Mouse (Mus musculus): ENCODE data around the gene Bnip2. TPM values are rescaled to one million over a fixed set of nuclear protein-coding genes. Genes with fewer than 3 reads are reported as not detected.

Bnip2 gene
- polyA plus RNA-seq, 1 experiment from 2014 or later = 51.4 TPM

DNA sequence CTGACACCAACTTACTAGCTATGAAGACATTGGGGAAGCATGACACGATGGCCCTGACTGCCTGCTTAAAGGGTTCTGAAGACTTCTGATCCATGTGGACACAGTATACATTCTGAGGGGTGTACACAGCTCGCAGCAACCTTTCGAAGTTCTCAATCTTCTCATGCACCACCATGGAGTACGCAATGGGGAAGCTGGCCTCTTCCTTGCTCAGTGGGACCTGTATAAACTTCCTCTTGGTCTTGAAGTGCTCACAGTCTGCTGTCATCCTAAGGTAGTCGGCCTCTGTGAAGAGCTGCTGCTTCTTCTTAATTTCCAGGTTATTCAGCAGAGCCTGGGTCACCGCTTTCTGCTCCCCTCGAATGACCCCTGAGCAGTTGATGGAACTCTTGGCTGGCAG lies 45.4 kb downstream of the Bnip2 start:
- Histone ChIP-seq H3K4me3 (replicated peaks) (no peak overlapping the region), H3K4me2 (no peak overlapping the region), H3K27me3 (peaks cover 16% of the 10 kb centered on the region), H3K9me3 (replicated peaks) (no peaks in the 10 kb centered on the region), H3K27ac (no peak overlapping the region), H3K36me3 (no peaks in the 10 kb centered on the region), H3K9ac (no peak overlapping the region), H3K4me1 (replicated peaks) (no peaks in the 10 kb centered on the region)
- no peak for ATAC-seq (ENCODE audit: low read depth)
- 55% methylated on average over 7 of the region's 7 CpGs for WGBS (ENCODE audit: insufficient replicate concordance)
- DNase-seq = no peak

DNA sequence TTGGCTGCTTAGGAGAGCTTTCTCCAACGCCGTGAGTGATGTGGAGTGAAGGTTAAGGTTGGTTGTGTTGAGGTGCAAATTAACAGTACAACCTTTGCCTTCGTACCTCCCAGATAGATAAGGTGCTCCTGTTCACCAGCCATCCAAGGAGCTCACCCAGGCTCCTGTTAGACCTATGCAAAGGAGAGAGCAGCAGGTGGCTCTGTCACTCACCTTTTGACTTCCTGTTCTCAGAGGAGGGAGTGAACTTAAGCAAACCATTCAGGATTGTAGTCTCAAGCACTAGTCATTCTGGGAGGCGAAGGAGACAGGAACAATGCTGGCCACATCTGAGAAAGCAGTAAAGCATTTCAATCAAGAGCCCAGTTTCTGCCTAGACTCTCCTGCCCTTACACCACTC lies 47.4 kb downstream of the Bnip2 start:
- Histone ChIP-seq H3K4me1 (replicated peaks) (no peaks in the 10 kb centered on the region), H3K27ac (no peak overlapping the region), H3K9me3 (replicated peaks) (no peaks in the 10 kb centered on the region), H3K4me3 (replicated peaks) (no peak overlapping the region), H3K27me3 (peaks cover 16% of the 10 kb centered on the region), H3K9ac (no peak overlapping the region), H3K4me2 (no peak overlapping the region), H3K36me3 (no peaks in the 10 kb centered on the region)
- WGBS (ENCODE audit: insufficient replicate concordance) = 51% methylated on average over 4 of the region's 4 CpGs
- DNase-seq = no peak
- no peak for ATAC-seq (ENCODE audit: low read depth)

DNA sequence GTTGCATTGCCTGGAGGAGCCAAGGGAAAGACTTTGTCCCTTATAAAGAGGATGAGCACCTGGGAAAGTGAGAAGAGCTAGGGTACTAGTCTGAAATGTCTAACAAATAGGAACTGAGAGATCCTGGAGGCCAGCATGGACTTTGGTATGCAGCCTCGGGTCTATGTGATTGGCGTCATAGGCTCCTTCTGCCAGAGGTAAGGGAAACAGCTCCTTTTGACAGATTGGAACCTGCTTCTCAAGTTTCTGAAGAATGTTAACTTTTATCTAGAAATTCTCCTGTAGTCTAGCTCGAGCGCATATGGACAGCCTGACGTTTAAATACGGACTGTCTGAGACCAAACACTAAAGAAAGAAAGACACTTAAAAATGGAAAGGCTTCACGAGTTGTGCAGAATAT lies 48.7 kb downstream of the Bnip2 start, which contains the start of gene Gcnt3:
TSS of gene Gcnt3 (minus strand) at position 101 of the 400 bp plus-strand sequence.
- Histone ChIP-seq H3K9me3 (replicated peaks) (no peaks in the 10 kb centered on the region), H3K4me1 (replicated peaks) (peaks cover 5% of the 10 kb centered on the region), H3K4me3 (replicated peaks) (no peak within 1 kb of the TSS), H3K27me3 (peaks cover 16% of the 10 kb centered on the region), H3K4me2 (no peak within 1 kb of the TSS), H3K27ac (no peak within 1 kb of the TSS), H3K36me3 (no peaks in the 10 kb centered on the region), H3K9ac (no peak within 1 kb of the TSS)
- DNase-seq (no peak), ATAC-seq (ENCODE audit: low read depth) (no peak)
- 70% methylated on average over 7 of the region's 7 CpGs for WGBS (ENCODE audit: insufficient replicate concordance)

GRCm38 (mm10) chr9:70039597-70040385 lies 50.5 kb downstream of the Bnip2 start:
- Histone ChIP-seq H3K4me1 (replicated peaks) (peaks cover 23% of the 10 kb centered on the region), H3K27me3 (peaks cover 16% of the 10 kb centered on the region), H3K27ac (no peak overlapping the region), H3K4me3 (replicated peaks) (no peak overlapping the region), H3K36me3 (no peaks in the 10 kb centered on the region), H3K9me3 (replicated peaks) (no peaks in the 10 kb centered on the region), H3K4me2 (no peak overlapping the region), H3K9ac (no peak overlapping the region)
- DNase-seq (no peak), ATAC-seq (ENCODE audit: low read depth) (no peak)
- 78% methylated on average over 6 of the region's 6 CpGs for WGBS (ENCODE audit: insufficient replicate concordance)

GRCm38 (mm10) chr9:70040570-70040969 lies 51.3 kb downstream of the Bnip2 start:
- DNase-seq = no peak
- no peak overlapping the region for H3K27ac ChIP-seq
- no peak overlapping the region for H3K9ac ChIP-seq
- H3K27me3 ChIP-seq = peaks cover 9% of the 10 kb centered on the region
- 68% methylated on average over 11 of the region's 11 CpGs for WGBS (ENCODE audit: insufficient replicate concordance)
- no peaks in the 10 kb centered on the region for H3K9me3 ChIP-seq (replicated peaks)
- no peak overlapping the region for H3K4me3 ChIP-seq (replicated peaks)
- peaks cover 31% of the 10 kb centered on the region for H3K4me1 ChIP-seq (replicated peaks)
- H3K36me3 ChIP-seq = no peaks in the 10 kb centered on the region
- H3K4me2 ChIP-seq = no peak overlapping the region
- no peak for ATAC-seq (ENCODE audit: low read depth)

DNA sequence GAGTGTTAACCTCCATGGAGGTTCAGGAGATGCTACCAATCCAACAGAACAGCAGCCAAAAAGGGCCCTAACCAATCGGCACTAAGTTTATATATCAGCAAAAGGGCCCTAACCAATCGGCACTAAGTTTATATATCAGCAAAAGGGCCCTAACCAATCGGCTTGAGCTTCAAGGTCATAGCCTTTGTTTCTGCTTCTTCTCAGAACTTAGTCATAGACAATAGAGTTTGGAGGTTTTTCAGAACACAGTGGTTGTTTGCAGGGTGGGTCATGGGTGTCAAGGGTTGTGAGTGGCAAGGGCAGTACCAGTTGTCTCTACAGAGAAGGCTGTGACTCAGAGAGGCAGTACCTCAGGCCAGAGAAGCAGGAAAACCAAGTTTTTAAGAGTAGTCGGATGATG lies 52.9 kb downstream of the Bnip2 start:
- DNase-seq (no peak), ATAC-seq (ENCODE audit: low read depth) (no peak)
- WGBS (ENCODE audit: insufficient replicate concordance) = 69% methylated on average over 4 of the region's 4 CpGs
- Histone ChIP-seq H3K4me3 (replicated peaks) (no peak overlapping the region), H3K9ac (no peak overlapping the region), H3K27me3 (peaks cover 3% of the 10 kb centered on the region; the same call in 1 of the 2 replicates), H3K4me2 (no peak overlapping the region), H3K4me1 (replicated peaks) (peaks cover 45% of the 10 kb centered on the region), H3K36me3 (no peaks in the 10 kb centered on the region), H3K27ac (no peak overlapping the region), H3K9me3 (replicated peaks) (no peaks in the 10 kb centered on the region)

- Histone ChIP-seq H3K4me1 (replicated peaks) (peaks cover 45% of the 10 kb centered on the region), H3K4me3 (replicated peaks) (no peak overlapping the region), H3K9me3 (replicated peaks) (no peaks in the 10 kb centered on the region), H3K9ac (no peak overlapping the region), H3K27ac (no peak overlapping the region; the same call in 1 of the 2 replicates), H3K27me3 (no peaks in the 10 kb centered on the region), H3K4me2 (no peak overlapping the region; the same call in 1 of the 2 replicates), H3K36me3 (no peaks in the 10 kb centered on the region)
- no peak for DNase-seq
- peak; percentile 68 for ATAC-seq (ENCODE audit: low read depth)
- 61% methylated on average over 1 of the region's 1 CpGs for WGBS (ENCODE audit: insufficient replicate concordance)
Observed at GRCm38 (mm10) chr9:70042935-70043334, 53.7 kb downstream of the Bnip2 start.

GRCm38 (mm10) chr9:70044865-70045264 lies 55.6 kb downstream of the Bnip2 start:
- Histone ChIP-seq H3K27me3 (no peaks in the 10 kb centered on the region), H3K4me3 (replicated peaks) (no peak overlapping the region), H3K4me2 (no peak overlapping the region), H3K4me1 (replicated peaks) (peaks cover 45% of the 10 kb centered on the region), H3K9me3 (replicated peaks) (no peaks in the 10 kb centered on the region), H3K36me3 (no peaks in the 10 kb centered on the region), H3K27ac (peak overlapping the region; percentile 67), H3K9ac (0 out of 2 replicates have a peak overlapping the region, but pooled peaks have one; percentile 30)
- WGBS (ENCODE audit: insufficient replicate concordance) = 19% methylated on average over 2 of the region's 2 CpGs
- DNase-seq (no peak), ATAC-seq (ENCODE audit: low read depth) (peak; percentile 82)

DNA sequence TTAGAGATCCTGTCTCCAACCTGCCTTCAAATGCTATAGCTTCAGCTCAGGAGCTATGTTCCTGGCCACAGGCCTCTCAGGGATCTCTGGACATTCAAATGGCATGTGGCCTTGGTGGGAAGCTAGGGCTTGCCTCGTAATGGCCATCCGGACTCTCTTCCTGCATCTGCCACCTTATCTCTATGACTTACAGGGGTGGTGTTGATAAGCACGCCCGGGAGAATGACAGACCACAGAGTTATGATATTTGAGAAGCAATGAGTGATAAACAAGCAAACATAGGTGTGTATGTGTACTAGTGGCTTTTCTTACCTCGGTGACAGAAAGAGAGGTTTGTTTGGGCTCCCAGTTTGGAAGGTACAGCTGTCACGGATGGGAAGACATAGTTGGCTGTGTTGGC lies 57.0 kb downstream of the Bnip2 start:
- Histone ChIP-seq H3K36me3 (no peaks in the 10 kb centered on the region), H3K9me3 (replicated peaks) (no peaks in the 10 kb centered on the region), H3K4me3 (replicated peaks) (no peak overlapping the region), H3K4me1 (replicated peaks) (peaks cover 45% of the 10 kb centered on the region), H3K9ac (no peak overlapping the region), H3K4me2 (peak overlapping the region; percentile 30; the same call in 1 of the 2 replicates), H3K27ac (peak overlapping the region; percentile 30), H3K27me3 (no peaks in the 10 kb centered on the region)
- 18% methylated on average over 6 of the region's 6 CpGs for WGBS (ENCODE audit: insufficient replicate concordance)
- DNase-seq (peak; percentile 33), ATAC-seq (ENCODE audit: low read depth) (peak; percentile 69)

GRCm38 (mm10) chr9:70047839-70048238 lies 58.6 kb downstream of the Bnip2 start:
- ATAC-seq (ENCODE audit: low read depth) = no peak
- WGBS (ENCODE audit: insufficient replicate concordance) = 67% methylated on average over 3 of the region's 3 CpGs
- Histone ChIP-seq H3K27ac (no peak overlapping the region), H3K9ac (no peak overlapping the region), H3K4me3 (replicated peaks) (no peak overlapping the region), H3K9me3 (replicated peaks) (no peaks in the 10 kb centered on the region), H3K4me1 (replicated peaks) (peaks cover 44% of the 10 kb centered on the region), H3K27me3 (no peaks in the 10 kb centered on the region), H3K4me2 (no peak overlapping the region), H3K36me3 (no peaks in the 10 kb centered on the region)
- no peak for DNase-seq

- DNase-seq = no peak
- Histone ChIP-seq H3K4me3 (replicated peaks) (no peak overlapping the region), H3K4me1 (replicated peaks) (peaks cover 42% of the 10 kb centered on the region), H3K4me2 (no peak overlapping the region), H3K36me3 (no peaks in the 10 kb centered on the region), H3K9ac (no peak overlapping the region), H3K9me3 (replicated peaks) (no peaks in the 10 kb centered on the region), H3K27ac (no peak overlapping the region), H3K27me3 (no peaks in the 10 kb centered on the region)
- WGBS (ENCODE audit: insufficient replicate concordance) = 52% methylated on average over 5 of the region's 5 CpGs
- no peak for ATAC-seq (ENCODE audit: low read depth)
Observed at GRCm38 (mm10) chr9:70048280-70048679, 59.0 kb downstream of the Bnip2 start.

All from liver, embryonic 13.5 days (tissue).